Mouse (Mus musculus) MEL (cell line): ENCODE results near the gene Il9r.

ENCODE experiments used
- CTCF ChIP-seq, 3 experiments: IDR thresholded peaks in 2 of 3; conservative IDR thresholded peaks in 1 of 3; 2 replicates each; pipeline ENCODE4 v1.5.1; 2011 to 2012; ENCODE audit warnings: low read length in 3 of 3, low read depth in 2 of 3, mild to moderate bottlenecking in 2 of 3, improper control_type of control experiment in 1 of 3, inconsistent platforms in 1 of 3, mixed read lengths in 1 of 3, moderate library complexity in 1 of 3; ENCODE audit not compliant: control insufficient read depth in 1 of 3, insufficient read depth in 1 of 3, poor library complexity in 1 of 3, severe bottlenecking in 1 of 3
- ETS1 ChIP-seq: IDR thresholded peaks from 2 replicates; pipeline ENCODE4 v1.6.1; 2012; ENCODE audit warnings: low read depth, mild to moderate bottlenecking, inconsistent platforms, low read length, improper control_type of control experiment, moderate library complexity
- MAX ChIP-seq: IDR thresholded peaks from 2 replicates; pipeline ENCODE4 v1.6.1; 2011; ENCODE audit warnings: low read length, improper control_type of control experiment
- POLR2A ChIP-seq, 2 experiments: IDR thresholded peaks; 2 replicates each; pipeline ENCODE4 v1.6.1; 2011 to 2012; ENCODE audit warnings: low read length in 2 of 2, mild to moderate bottlenecking in 2 of 2, control low read depth in 1 of 2, improper control_type of control experiment in 1 of 2, low read depth in 1 of 2, moderate library complexity in 1 of 2; ENCODE audit not compliant: control insufficient read depth in 1 of 2, insufficient read depth in 1 of 2, poor library complexity in 1 of 2
- RAD21 ChIP-seq: IDR thresholded peaks from 2 replicates; pipeline ENCODE4 v1.6.1; 2011; ENCODE audit warnings: mild to moderate bottlenecking, low read depth, low read length, improper control_type of control experiment
- UBTF ChIP-seq: IDR thresholded peaks from 2 replicates; pipeline ENCODE4 v1.6.1; 2012; ENCODE audit warnings: low read depth, mild to moderate bottlenecking, inconsistent platforms, low read length, improper control_type of control experiment, moderate library complexity, borderline replicate concordance; ENCODE audit not compliant: insufficient read depth

DNA sequence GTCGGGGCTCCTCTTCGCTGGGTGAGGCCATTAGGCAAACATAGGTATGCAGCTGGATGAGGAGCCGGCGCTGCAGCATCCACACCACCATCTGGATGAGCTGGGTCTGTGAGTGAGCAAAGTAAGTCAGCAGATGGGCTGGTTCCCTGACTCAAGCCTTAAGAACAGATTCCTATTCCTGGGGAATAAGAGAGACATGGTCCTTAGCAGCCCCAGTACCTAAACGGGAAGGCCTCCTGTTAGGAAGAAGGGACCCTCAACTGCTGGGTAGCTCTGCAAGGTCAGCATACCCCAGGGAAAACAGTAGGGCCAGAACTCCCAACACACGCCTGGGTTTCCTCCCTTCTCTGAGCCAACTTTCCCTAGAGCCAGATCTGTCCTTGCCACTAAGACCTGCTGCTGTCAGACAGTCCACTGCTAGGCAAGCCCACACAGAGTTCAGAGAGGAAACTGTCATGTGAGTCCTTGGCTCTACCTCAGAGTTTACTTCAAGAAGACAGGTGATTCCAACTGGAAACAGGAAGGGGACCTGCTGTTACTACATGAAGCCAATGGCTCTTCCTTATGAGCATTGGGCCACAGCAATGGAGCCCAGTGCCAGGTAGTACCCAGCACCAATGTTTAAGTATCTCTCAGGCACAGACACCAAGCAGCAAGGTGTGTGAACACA lies 34.9 kb upstream of the Il9r start:
- no peak for TF ChIP-seq MAX
- no peak for TF ChIP-seq CTCF (IDR thresholded peaks at IDR 0.05 in 2 of 3, conservative IDR thresholded peaks at IDR 0.05 in 1 of 3; ENCODE audit: control insufficient read depth in 1 of 3, insufficient read depth in 1 of 3, low read depth in 2 of 3, low read length in 3 of 3, poor library complexity in 1 of 3, severe bottlenecking in 1 of 3)
- TF ChIP-seq RAD21, result no peak
- no peak for TF ChIP-seq UBTF
- no peak for TF ChIP-seq POLR2A (IDR thresholded peaks at IDR 0.05; ENCODE audit: control insufficient read depth in 1 of 2, insufficient read depth in 1 of 2, low read depth in 1 of 2, low read length in 2 of 2, poor library complexity in 1 of 2)
- no peak for TF ChIP-seq ETS1
